Mouse (Mus musculus) liver, postnatal 0 days (tissue): ENCODE results near the gene Klf14.

Source experiments
- CTCF ChIP-seq: sonication (generic); IDR thresholded peaks from 2 replicates; pipeline ENCODE4 v1.5.1; 2016; ENCODE audit warnings: antibody characterized with exemption, low read depth
- EP300 ChIP-seq: IDR thresholded peaks from 2 replicates; pipeline ENCODE4 v1.6.1; 2016; ENCODE audit warnings: antibody characterized with exemption, low read depth, mild to moderate bottlenecking

DNA sequence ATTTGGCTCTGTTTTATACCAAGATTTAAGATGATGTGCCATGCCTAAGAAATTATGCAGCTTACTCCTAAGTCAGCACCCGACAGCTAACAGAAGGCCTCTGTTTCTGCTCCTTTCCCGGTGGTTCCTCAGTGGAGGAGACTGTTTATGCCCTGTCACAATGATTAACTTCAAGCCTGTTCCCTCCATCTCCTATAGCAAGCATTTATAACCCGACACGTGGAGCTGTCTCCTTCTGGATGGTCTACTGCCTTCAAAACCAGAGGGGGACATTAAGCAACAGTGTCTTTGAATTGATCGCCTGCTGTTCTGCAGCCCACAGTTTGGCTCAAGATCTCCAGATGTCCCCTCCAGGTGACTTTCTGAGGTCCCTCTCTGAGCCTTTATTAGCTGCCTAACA, 19.6 kb downstream of the Klf14 start:
- TF ChIP-seq CTCF = no peak
- no peak for TF ChIP-seq EP300
